Mouse (Mus musculus): ENCODE data around the gene Cd44. TPM values are rescaled to one million over a fixed set of nuclear protein-coding genes. Genes with fewer than 3 reads are reported as not detected.
A peak's percentile ranks its signal among the peaks of the same experiment; 100 is the strongest.

Gene Cd44
- polyA plus RNA-seq, 1 experiment = 8.9 TPM

GRCm38 (mm10) chr2:102887137-102887536 lies 14.3 kb downstream of the Cd44 start:
- Histone ChIP-seq H3K36me3 (ENCODE audit: control insufficient read depth, insufficient read depth, low read length) (no peaks in the 10 kb centered on the region), H3K4me1 (ENCODE audit: control insufficient read depth, insufficient read depth, insufficient read length, low read length) (peaks cover 2% of the 10 kb centered on the region; the same call in 1 of the 2 replicates), H3K27ac (ENCODE audit: insufficient read depth, low read depth, low read length) (no peak overlapping the region), H3K4me3 (ENCODE audit: low read depth, low read length) (no peak overlapping the region), H3K27me3 (ENCODE audit: control insufficient read depth, insufficient read depth, low read length) (no peaks in the 10 kb centered on the region)
- TF ChIP-seq POLR2A (IDR thresholded peaks at IDR 0.05; ENCODE audit: low read depth, low read length) = no peak
- no peak for TF ChIP-seq CTCF (IDR thresholded peaks at IDR 0.05; ENCODE audit: extremely low read depth, insufficient read length, insufficient replicate concordance, low read depth, low read length)
- 73% methylated on average over 1 of the region's 1 CpGs for WGBS

GRCm38 (mm10) chr2:102886306-102886935 lies 15.0 kb downstream of the Cd44 start:
- H3K4me1 ChIP-seq (ENCODE audit: control insufficient read depth, insufficient read depth, insufficient read length, low read length) = peaks cover 2% of the 10 kb centered on the region; the same call in 1 of the 2 replicates
- H3K27ac ChIP-seq (ENCODE audit: insufficient read depth, low read depth, low read length) = 0 out of 2 replicates have a peak overlapping the region, but pooled peaks have one; percentile 36
- no peak overlapping the region for H3K4me3 ChIP-seq (ENCODE audit: low read depth, low read length)
- WGBS = 83% methylated on average over 6 of the region's 6 CpGs
- TF ChIP-seq CTCF (IDR thresholded peaks at IDR 0.05; ENCODE audit: extremely low read depth, insufficient read length, insufficient replicate concordance, low read depth, low read length) (no peak), POLR2A (IDR thresholded peaks at IDR 0.05; ENCODE audit: low read depth, low read length) (no peak)
- H3K36me3 ChIP-seq (ENCODE audit: control insufficient read depth, insufficient read depth, low read length) = no peaks in the 10 kb centered on the region
- no peaks in the 10 kb centered on the region for H3K27me3 ChIP-seq (ENCODE audit: control insufficient read depth, insufficient read depth, low read length)

GRCm38 (mm10) chr2:102882597-102883272 lies 18.7 kb downstream of the Cd44 start:
- Histone ChIP-seq H3K4me1 (ENCODE audit: control insufficient read depth, insufficient read depth, insufficient read length, low read length) (peaks cover 7% of the 10 kb centered on the region; the same call in 1 of the 2 replicates), H3K27ac (ENCODE audit: insufficient read depth, low read depth, low read length) (peak overlapping the region; percentile 19), H3K27me3 (ENCODE audit: control insufficient read depth, insufficient read depth, low read length) (no peaks in the 10 kb centered on the region), H3K4me3 (ENCODE audit: low read depth, low read length) (no peak overlapping the region), H3K36me3 (ENCODE audit: control insufficient read depth, insufficient read depth, low read length) (no peaks in the 10 kb centered on the region)
- WGBS = 62% methylated on average over 6 of the region's 6 CpGs
- no peak for TF ChIP-seq POLR2A (IDR thresholded peaks at IDR 0.05; ENCODE audit: low read depth, low read length)
- TF ChIP-seq CTCF (IDR thresholded peaks at IDR 0.05; ENCODE audit: extremely low read depth, insufficient read length, insufficient replicate concordance, low read depth, low read length) = no peak

GRCm38 (mm10) chr2:102882004-102882588 lies 19.4 kb downstream of the Cd44 start:
- Histone ChIP-seq H3K4me1 (ENCODE audit: control insufficient read depth, insufficient read depth, insufficient read length, low read length) (peaks cover 7% of the 10 kb centered on the region; the same call in 1 of the 2 replicates), H3K27me3 (ENCODE audit: control insufficient read depth, insufficient read depth, low read length) (no peaks in the 10 kb centered on the region), H3K4me3 (ENCODE audit: low read depth, low read length) (no peak overlapping the region), H3K27ac (ENCODE audit: insufficient read depth, low read depth, low read length) (peak overlapping the region; percentile 39), H3K36me3 (ENCODE audit: control insufficient read depth, insufficient read depth, low read length) (no peaks in the 10 kb centered on the region)
- TF ChIP-seq CTCF (IDR thresholded peaks at IDR 0.05; ENCODE audit: extremely low read depth, insufficient read length, insufficient replicate concordance, low read depth, low read length) (no peak), POLR2A (IDR thresholded peaks at IDR 0.05; ENCODE audit: low read depth, low read length) (no peak)
- whole genome bisulfite sequencing = 74% methylated on average over 8 of the region's 8 CpGs

- H3K27me3 ChIP-seq (ENCODE audit: control insufficient read depth, insufficient read depth, low read length) = no peaks in the 10 kb centered on the region
- H3K36me3 ChIP-seq (ENCODE audit: control insufficient read depth, insufficient read depth, low read length) = no peaks in the 10 kb centered on the region
- no peak overlapping the region for H3K4me3 ChIP-seq (ENCODE audit: low read depth, low read length)
- TF ChIP-seq CTCF (IDR thresholded peaks at IDR 0.05; ENCODE audit: extremely low read depth, insufficient read length, insufficient replicate concordance, low read depth, low read length) (no peak), POLR2A (IDR thresholded peaks at IDR 0.05; ENCODE audit: low read depth, low read length) (no peak)
- peaks cover 7% of the 10 kb centered on the region; the same call in 1 of the 2 replicates for H3K4me1 ChIP-seq (ENCODE audit: control insufficient read depth, insufficient read depth, insufficient read length, low read length)
- no peak overlapping the region for H3K27ac ChIP-seq (ENCODE audit: insufficient read depth, low read depth, low read length)
- WGBS = 30% methylated on average over 2 of the region's 2 CpGs
Measured at GRCm38 (mm10) chr2:102878513-102878912, 23.0 kb downstream of the Cd44 start.

GRCm38 (mm10) chr2:102877463-102877862 lies 24.0 kb downstream of the Cd44 start:
- Histone ChIP-seq H3K27me3 (ENCODE audit: control insufficient read depth, insufficient read depth, low read length) (no peaks in the 10 kb centered on the region), H3K4me1 (ENCODE audit: control insufficient read depth, insufficient read depth, insufficient read length, low read length) (peaks cover 5% of the 10 kb centered on the region; the same call in 1 of the 2 replicates), H3K27ac (ENCODE audit: insufficient read depth, low read depth, low read length) (no peak overlapping the region), H3K4me3 (ENCODE audit: low read depth, low read length) (no peak overlapping the region), H3K36me3 (ENCODE audit: control insufficient read depth, insufficient read depth, low read length) (no peaks in the 10 kb centered on the region)
- 89% methylated on average over 4 of the region's 4 CpGs for WGBS
- TF ChIP-seq CTCF (IDR thresholded peaks at IDR 0.05; ENCODE audit: extremely low read depth, insufficient read length, insufficient replicate concordance, low read depth, low read length) (no peak), POLR2A (IDR thresholded peaks at IDR 0.05; ENCODE audit: low read depth, low read length) (no peak)

- WGBS = 44% methylated on average over 1 of the region's 1 CpGs
Measured at GRCm38 (mm10) chr2:102876141-102876540, 25.3 kb downstream of the Cd44 start.

More at GRCm38 (mm10) chr2:102876141-102876540, 25.3 kb downstream of the Cd44 start:
- H3K27ac ChIP-seq (ENCODE audit: insufficient read depth, low read depth, low read length) = no peak overlapping the region
- TF ChIP-seq POLR2A (IDR thresholded peaks at IDR 0.05; ENCODE audit: low read depth, low read length) = no peak
- H3K27me3 ChIP-seq (ENCODE audit: control insufficient read depth, insufficient read depth, low read length) = no peaks in the 10 kb centered on the region
- H3K4me3 ChIP-seq (ENCODE audit: low read depth, low read length) = no peak overlapping the region
- H3K36me3 ChIP-seq (ENCODE audit: control insufficient read depth, insufficient read depth, low read length) = no peaks in the 10 kb centered on the region
- peaks cover 5% of the 10 kb centered on the region; the same call in 1 of the 2 replicates for H3K4me1 ChIP-seq (ENCODE audit: control insufficient read depth, insufficient read depth, insufficient read length, low read length)

All from small intestine, adult 2 months (tissue).